Mouse (Mus musculus): ENCODE measurements at regions not wholly inside any gene's neighbourhood (a gene's known extent, or its start where the extent isn't known, plus 50 kb on each side); places are given as distances from the start of the nearest gene placed in this dataset.

- TF ChIP-seq GATA1 (IDR thresholded peaks at IDR 0.05; ENCODE audit: borderline replicate concordance, low read length) (no peak), FLI1 (IDR thresholded peaks at IDR 0.05; ENCODE audit: low read length) (no peak)
These were observed 100.6 kb upstream of the Fam92a start for GRCm38 (mm10) chr4:12272378-12272777.

All from megakaryocyte, embryonic 14.5 days (primary cell).